Mouse (Mus musculus) gastrocnemius, adult 2 months (tissue): ENCODE measurements around the gene Olfr373. TPM values are rescaled to one million over a fixed set of nuclear protein-coding genes. Genes with fewer than 3 reads are reported as not detected.
A peak's percentile ranks its signal among the peaks of the same experiment; 100 is the strongest.

Experiments
- DNase-seq: peaks from one replicate; pipeline ENCODE4 v3.0.0; 2022
- H3K27ac ChIP-seq: fragments of 200-600 bp; 2 replicates; pipeline ENCODE4 v1.8.1; 2022; ENCODE audit warnings: mild to moderate bottlenecking
- H3K4me3 ChIP-seq: fragments of 200-600 bp; 2 replicates; pipeline ENCODE4 v1.8.1; 2022; ENCODE audit warnings: mild to moderate bottlenecking, moderate library complexity
- CTCF ChIP-seq: fragments of 200-600 bp; IDR thresholded peaks from 2 replicates; pipeline ENCODE4 v1.8.1; 2022; ENCODE audit warnings: antibody characterized with exemption, mild to moderate bottlenecking, moderate library complexity
- intact Hi-C: fragments of 180-260 bp; cut with DNase I; formaldehyde crosslinking; loops from one replicate; pipeline ENCODE4 v1.15.1; 2025
- total RNA-seq, 2 experiments: library from RNA; stranded (reverse); gene quantifications; 2 replicates each; pipeline ENCODE4 v1.2.3; 2021

Olfr373 gene
- total RNA-seq, 2 experiments from 2014 or later, result not detected

DNA sequence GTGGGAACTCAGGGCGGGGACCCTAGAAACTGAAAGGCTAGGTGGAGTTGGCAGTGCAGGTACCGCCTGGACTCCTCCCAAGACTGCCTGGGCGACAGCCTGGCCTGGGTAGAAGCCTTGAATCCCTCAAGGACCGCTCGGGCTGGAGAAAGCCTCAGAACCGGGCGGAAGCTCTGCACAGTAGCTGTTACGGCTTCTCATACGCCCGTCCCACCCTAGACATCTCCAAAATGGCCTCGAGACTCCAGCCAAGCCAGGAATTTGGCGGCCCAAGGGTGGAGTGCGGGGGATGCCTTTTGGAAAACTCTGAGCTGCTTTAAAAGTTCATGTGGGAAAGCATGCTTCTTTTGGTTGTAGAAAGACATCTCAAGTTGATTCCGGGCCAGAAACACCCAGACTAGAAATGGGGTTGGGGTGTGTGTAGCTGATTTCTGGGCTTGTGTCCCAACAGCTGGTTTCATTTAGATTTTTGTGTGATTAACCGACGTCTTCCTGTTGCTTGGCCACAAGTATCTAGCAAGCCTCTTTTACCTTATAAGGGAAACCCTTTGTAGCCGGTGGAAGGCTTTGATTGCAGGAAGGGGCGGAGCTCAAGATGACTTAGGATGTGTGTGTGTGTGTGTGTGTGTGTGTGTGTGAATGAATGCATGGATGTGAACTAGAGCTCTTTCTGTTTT, 53.5 kb downstream of the Olfr373 start:
- peak; percentile 69 for DNase-seq
- Histone ChIP-seq H3K27ac (peak overlapping the region; percentile 96), H3K4me3 (peak overlapping the region; percentile 97)
- intact Hi-C loops, result loop anchor here (10.0 kb wide), 1 partner anchor 232 kb away; the partner anchor contains the start of genes Zfp617 and Zfp882
- TF ChIP-seq CTCF, result no peak

DNA sequence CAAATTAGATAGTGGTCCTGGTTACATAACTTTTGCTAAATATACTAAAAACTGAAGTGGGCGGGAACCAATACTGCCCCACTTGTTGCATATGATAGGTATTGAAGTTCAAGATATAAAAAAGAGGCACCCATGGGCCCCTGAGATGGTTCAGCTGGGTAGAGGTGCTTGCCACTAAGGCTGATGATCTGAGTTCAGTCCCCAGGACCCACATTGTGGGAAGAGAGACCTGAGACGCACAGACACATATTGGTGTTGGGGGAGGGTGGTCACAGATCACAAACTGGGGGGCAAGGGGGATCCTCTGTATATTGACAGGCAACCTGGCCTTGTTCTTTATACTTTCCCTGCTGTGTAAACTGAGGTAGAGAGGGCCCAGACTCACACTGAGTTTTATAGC, 54.5 kb downstream of the Olfr373 start:
- H3K27ac ChIP-seq, result peak overlapping the region; percentile 96
- intact Hi-C loops, result loop anchor here (10.0 kb wide), 1 partner anchor 233 kb away; the partner anchor contains the start of genes Zfp617 and Zfp882
- no peak for DNase-seq

GRCm38 (mm10) chr8:72138456-72138855, 55.5 kb downstream of the Olfr373 start:
- Histone ChIP-seq H3K4me3 (no peak overlapping the region), H3K27ac (no peak overlapping the region)
- DNase-seq, result no peak
- intact Hi-C loops, result loop anchor here (10.0 kb wide), 1 partner anchor 234 kb away; the partner anchor contains the start of genes Zfp617 and Zfp882
- TF ChIP-seq CTCF, result no peak

More for the DNA sequence above, 54.5 kb downstream of the Olfr373 start:
- TF ChIP-seq CTCF, result no peak
- H3K4me3 ChIP-seq, result peak overlapping the region; percentile 97

DNA sequence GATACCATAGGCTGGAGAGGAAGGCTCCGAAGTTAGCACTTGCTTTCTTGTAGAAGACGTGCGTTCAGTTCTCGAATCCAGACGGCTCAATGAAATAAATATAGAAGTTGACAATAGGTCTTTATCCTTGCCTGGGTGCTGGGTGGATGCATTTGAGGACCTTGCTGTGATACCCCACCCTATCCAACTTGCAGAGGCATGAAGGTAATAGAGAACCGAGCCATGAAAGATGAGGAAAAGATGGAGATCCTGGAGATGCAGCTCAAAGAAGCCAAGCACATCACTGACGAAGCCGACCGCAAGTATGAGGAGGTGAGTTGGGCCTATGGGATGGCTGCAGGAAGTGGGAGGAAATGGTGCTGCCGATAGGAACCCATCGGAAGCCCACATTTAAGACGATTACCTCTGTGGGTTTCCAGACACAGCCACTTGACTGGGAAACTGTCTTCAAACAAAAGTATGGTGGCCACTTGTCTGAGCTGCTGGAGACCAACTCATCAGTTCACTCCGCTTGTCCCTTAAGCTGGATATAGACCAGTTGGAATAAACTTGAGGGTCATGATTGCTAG, 60.4 kb downstream of the Olfr373 start:
- no peak for DNase-seq
- intact Hi-C loops, result no loop called here
- Histone ChIP-seq H3K27ac (no peak overlapping the region), H3K4me3 (no peak overlapping the region)
- TF ChIP-seq CTCF, result no peak

DNA sequence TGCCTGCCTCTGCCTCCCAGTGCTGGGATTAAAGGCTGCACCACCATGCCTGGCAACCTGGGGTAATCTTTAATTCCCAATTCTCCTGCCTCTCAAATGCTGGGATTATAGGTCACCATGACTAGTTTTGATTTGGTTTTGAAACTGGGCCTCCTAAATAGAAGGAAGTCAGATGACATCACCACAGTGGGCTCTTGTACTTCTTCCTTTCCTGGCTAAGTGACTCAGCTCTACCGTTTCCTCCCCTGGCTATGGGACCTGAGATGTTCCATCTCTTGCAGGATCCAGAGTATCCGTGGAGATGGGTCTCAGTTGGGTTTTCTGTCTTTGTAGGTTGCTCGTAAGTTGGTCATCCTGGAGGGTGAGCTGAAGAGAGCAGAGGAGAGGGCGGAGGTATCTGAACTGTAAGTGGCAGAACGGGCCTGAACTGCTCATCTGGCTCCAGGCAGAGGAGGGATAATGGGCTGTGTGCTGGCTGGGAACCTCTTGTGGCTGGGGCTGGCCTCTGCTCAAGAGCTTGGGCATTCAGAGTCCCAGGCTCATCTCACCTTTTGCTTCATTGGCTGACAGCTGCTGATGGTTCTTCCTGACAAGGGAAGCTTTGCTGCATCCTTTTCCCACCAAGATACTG, 61.5 kb downstream of the Olfr373 start:
- H3K4me3 ChIP-seq, result no peak overlapping the region
- H3K27ac ChIP-seq, result no peak overlapping the region
- intact Hi-C loops, result no loop called here
- no peak for TF ChIP-seq CTCF
- no peak for DNase-seq

- Histone ChIP-seq H3K27ac (no peak overlapping the region), H3K4me3 (no peak overlapping the region)
- DNase-seq, result no peak
- intact Hi-C loops, result no loop called here
- no peak for TF ChIP-seq CTCF
Measured at GRCm38 (mm10) chr8:72145511-72145910, 62.5 kb downstream of the Olfr373 start.

- Histone ChIP-seq H3K27ac (peak overlapping the region; percentile 24; the same call in 1 of the 2 replicates), H3K4me3 (no peak overlapping the region)
- no peak for TF ChIP-seq CTCF
- no peak for DNase-seq
- intact Hi-C loops, result no loop called here
Measured at GRCm38 (mm10) chr8:72146056-72146455, 63.1 kb downstream of the Olfr373 start.

DNA sequence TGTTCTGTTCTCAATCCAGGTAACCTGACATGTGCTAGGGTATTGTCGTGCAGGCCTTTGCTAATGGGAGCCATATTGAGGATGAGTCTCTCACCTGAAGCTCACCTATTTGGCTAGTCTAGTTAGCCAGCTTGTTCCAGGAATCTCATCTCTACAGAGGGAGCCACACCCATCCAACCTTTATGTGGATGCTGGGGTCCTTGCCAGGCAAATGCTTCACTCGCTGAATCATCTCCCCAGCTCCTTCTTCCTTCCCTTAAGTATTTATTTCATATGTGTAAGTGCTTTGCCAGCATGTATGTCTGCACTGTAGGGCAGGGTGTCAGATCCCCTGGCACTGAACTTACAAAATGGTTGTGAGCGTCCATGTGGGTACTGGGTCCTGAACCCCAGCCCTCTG, 63.6 kb downstream of the Olfr373 start:
- no peak for TF ChIP-seq CTCF
- Histone ChIP-seq H3K4me3 (no peak overlapping the region), H3K27ac (peak overlapping the region; percentile 46; the same call in 1 of the 2 replicates)
- no peak for DNase-seq
- intact Hi-C loops, result no loop called here

- H3K4me3 ChIP-seq, result no peak overlapping the region
- intact Hi-C loops, result no loop called here
- peak overlapping the region; percentile 46 for H3K27ac ChIP-seq
- DNase-seq, result no peak
- TF ChIP-seq CTCF, result no peak
Measured at GRCm38 (mm10) chr8:72147266-72147665, 64.3 kb downstream of the Olfr373 start.

DNA sequence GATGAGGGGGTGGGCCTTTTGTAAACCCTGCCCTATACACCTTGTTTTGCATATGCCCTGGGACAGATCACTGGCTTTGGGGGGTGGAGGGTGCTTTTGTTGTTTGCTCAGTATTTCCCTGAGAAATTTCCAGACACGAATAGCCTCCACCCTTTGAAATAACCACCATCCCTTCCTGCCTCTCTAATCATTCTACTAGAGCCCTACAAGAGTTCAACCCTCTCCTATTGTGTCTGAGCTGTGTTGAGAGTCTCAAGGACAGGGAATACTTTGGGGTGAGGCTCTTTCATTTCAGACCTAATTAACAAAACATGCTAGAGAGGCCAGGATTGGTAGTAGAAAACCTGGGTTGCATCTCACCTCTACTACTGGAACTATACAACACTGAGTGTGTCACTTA, 66.1 kb downstream of the Olfr373 start:
- intact Hi-C loops, result no loop called here
- no peak overlapping the region for H3K4me3 ChIP-seq
- no peak for TF ChIP-seq CTCF
- no peak overlapping the region for H3K27ac ChIP-seq
- no peak for DNase-seq

- no peak for DNase-seq
- Histone ChIP-seq H3K4me3 (no peak overlapping the region), H3K27ac (no peak overlapping the region; the same call in 1 of the 2 replicates)
- intact Hi-C loops, result no loop called here
- no peak for TF ChIP-seq CTCF
Measured at GRCm38 (mm10) chr8:72151418-72152078, 68.6 kb downstream of the Olfr373 start.

Other genes starting within 250 kb of the Olfr373 start
- gene Zfp709, start 201.2 kb upstream of the Olfr373 start, total RNA-seq, result 1 to 10 TPM; 2.3 to 2.4 TPM
- gene Zfp882, start 174.6 kb upstream of the Olfr373 start, total RNA-seq, result 1 to 10 TPM; 2.8 to 4.2 TPM
- 10 to 100 TPM; 19.7 to 20.5 TPM for gene Zfp617, start 174.5 kb upstream of the Olfr373 start, total RNA-seq
- 1 to 10 TPM; 2.7 to 5.4 TPM for gene Zfp961, start 132.1 kb upstream of the Olfr373 start, total RNA-seq
- gene Cyp4f18, start 73.6 kb upstream of the Olfr373 start, total RNA-seq, result under 1 TPM; 0.31 to 0.47 TPM
- not detected for gene Olfr372, start 42.0 kb upstream of the Olfr373 start, total RNA-seq
- gene Olfr374, start 23.9 kb downstream of the Olfr373 start, total RNA-seq, result not detected
- 10 to 100 TPM; 22.2 to 44.0 TPM for gene Tpm4, start 51.8 kb downstream of the Olfr373 start, total RNA-seq
- 10 to 100 TPM; 10.4 to 11.4 TPM for gene Rab8a, start 78.0 kb downstream of the Olfr373 start, total RNA-seq
- not detected for gene Hsh2d, start 106.5 kb downstream of the Olfr373 start, total RNA-seq
- not detected for gene Cib3, start 129.7 kb downstream of the Olfr373 start, total RNA-seq
- gene Gm11034, start 130.5 kb downstream of the Olfr373 start, total RNA-seq, result not detected
- gene Fam32a, start 136.6 kb downstream of the Olfr373 start, total RNA-seq, result 1 to 10 TPM; 7.8 to 9.5 TPM
- gene Ap1m1, start 156.8 kb downstream of the Olfr373 start, total RNA-seq, result 10 to 100 TPM; 25.8 to 26.0 TPM
- 1 to 10 TPM; 2.8 to 4.8 TPM for gene Gm10282, start 222.1 kb downstream of the Olfr373 start, total RNA-seq
- gene Klf2, start 235.9 kb downstream of the Olfr373 start, total RNA-seq, result 10 to 100 TPM in 1 of 2 experiments, 1 to 10 TPM in 1; 9.1 to 38.9 TPM